Mouse (Mus musculus): ENCODE measurements around the gene Parp1. TPM values are rescaled to one million over a fixed set of nuclear protein-coding genes. Genes with fewer than 3 reads are reported as not detected.
"Not testable (repeated sequence)": the region's sequence is repeated elsewhere in the genome, so short reads cannot be mapped to it uniquely, and the experiment has no call there.

The Parp1 gene
- total RNA-seq, 2 experiments from 2014 or later = 113 to 241 TPM

GRCm38 (mm10) chr1:180611842-180612241, 43.1 kb downstream of the Parp1 start:
- ATAC-seq (replicated peaks; ENCODE audit: low FRiP score, low TSS enrichment, poor library complexity, severe bottlenecking) = not testable (repeated sequence)

- no peak for ATAC-seq (replicated peaks; ENCODE audit: low FRiP score, low TSS enrichment, poor library complexity, severe bottlenecking)
These were observed 48.0 kb downstream of the Parp1 start for GRCm38 (mm10) chr1:180616762-180617161.

- no peak for ATAC-seq (replicated peaks; ENCODE audit: low FRiP score, low TSS enrichment, poor library complexity, severe bottlenecking)
These were observed 53.7 kb downstream of the Parp1 start for GRCm38 (mm10) chr1:180622389-180622788.

GRCm38 (mm10) chr1:180623911-180624310, 55.2 kb downstream of the Parp1 start:
- ATAC-seq (replicated peaks; ENCODE audit: low FRiP score, low TSS enrichment, poor library complexity, severe bottlenecking) = no peak

- ATAC-seq (replicated peaks; ENCODE audit: low FRiP score, low TSS enrichment, poor library complexity, severe bottlenecking) = no peak
These were observed 57.4 kb downstream of the Parp1 start for GRCm38 (mm10) chr1:180626141-180626540.

DNA sequence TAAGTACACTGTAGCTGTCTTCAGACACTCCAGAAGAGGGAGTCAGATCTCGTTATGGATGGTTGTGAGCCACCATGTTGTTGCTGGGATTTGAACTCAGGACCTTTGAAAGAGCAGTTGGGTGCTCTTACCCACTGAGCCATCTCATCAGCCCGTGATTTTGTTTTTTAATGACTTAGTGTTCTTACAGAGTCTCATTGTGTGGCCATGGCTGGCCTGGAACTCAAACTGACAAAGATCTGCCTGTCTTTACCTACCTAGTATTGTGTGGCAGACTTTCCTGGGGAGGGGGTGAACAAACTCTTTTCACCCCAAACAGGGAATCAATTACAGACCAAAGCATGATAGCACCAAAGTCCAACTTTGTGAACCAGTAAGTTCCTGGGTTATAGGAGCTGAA, 69.1 kb downstream of the Parp1 start:
- ATAC-seq (replicated peaks; ENCODE audit: low FRiP score, low TSS enrichment, poor library complexity, severe bottlenecking) = not testable (repeated sequence)

- no peak for ATAC-seq (replicated peaks; ENCODE audit: low FRiP score, low TSS enrichment, poor library complexity, severe bottlenecking)
These were observed 71.0 kb downstream of the Parp1 start for GRCm38 (mm10) chr1:180639416-180640401.

DNA sequence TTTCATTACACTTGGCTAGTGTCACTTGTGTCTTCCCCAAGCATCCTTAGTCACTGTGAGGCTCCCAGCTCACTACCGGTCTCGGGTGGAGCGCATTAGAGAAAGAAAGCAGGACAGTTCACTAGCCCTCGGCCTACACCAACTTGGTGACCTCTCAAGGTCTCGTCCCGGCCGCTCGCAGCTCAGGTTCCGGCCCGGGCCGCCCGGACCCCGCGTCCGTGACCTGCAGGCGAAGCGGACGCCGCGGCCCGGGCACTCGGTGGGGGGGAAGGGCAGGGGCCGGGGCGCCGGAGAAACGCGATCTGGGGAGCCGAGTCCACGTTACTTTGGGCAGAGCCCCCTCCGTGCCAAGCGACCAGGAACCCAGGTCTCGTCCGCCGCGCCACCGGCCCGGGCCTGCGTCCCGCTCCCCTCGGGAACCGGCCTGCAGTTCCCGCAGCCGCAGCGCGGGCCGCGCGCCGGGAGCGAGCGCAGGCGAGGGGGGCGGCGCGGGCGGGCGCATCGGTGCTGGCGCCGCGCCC, 71.9 kb downstream of the Parp1 start:
- peak; percentile 32; the same call in 1 of the 2 replicates for ATAC-seq (replicated peaks; ENCODE audit: low FRiP score, low TSS enrichment, poor library complexity, severe bottlenecking)

DNA sequence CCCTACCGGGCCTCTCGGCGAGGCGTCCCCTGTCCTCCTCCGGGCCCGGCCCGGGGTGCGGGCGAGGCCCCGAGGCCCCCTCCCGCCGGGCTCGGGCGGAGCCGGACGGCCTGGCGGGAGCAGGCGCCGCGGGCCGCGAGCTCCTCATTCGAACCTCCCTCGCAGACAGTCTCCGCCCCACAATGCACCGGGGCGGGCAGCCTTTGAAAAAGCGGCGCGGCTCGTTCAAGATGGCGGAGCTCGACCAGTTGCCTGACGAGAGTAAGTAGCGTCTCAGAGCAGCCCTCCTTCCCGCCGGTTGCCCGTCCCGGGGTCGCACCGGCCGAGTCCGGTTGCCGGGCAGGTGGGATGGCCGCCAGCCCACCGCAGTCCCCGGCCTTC, 72.4 kb downstream of the Parp1 start, which contains the start of gene Lin9:
TSS of gene Lin9 (plus strand) at position 14 of the 381 bp plus-strand sequence.
- ATAC-seq (replicated peaks; ENCODE audit: low FRiP score, low TSS enrichment, poor library complexity, severe bottlenecking) = peak; percentile 77

DNA sequence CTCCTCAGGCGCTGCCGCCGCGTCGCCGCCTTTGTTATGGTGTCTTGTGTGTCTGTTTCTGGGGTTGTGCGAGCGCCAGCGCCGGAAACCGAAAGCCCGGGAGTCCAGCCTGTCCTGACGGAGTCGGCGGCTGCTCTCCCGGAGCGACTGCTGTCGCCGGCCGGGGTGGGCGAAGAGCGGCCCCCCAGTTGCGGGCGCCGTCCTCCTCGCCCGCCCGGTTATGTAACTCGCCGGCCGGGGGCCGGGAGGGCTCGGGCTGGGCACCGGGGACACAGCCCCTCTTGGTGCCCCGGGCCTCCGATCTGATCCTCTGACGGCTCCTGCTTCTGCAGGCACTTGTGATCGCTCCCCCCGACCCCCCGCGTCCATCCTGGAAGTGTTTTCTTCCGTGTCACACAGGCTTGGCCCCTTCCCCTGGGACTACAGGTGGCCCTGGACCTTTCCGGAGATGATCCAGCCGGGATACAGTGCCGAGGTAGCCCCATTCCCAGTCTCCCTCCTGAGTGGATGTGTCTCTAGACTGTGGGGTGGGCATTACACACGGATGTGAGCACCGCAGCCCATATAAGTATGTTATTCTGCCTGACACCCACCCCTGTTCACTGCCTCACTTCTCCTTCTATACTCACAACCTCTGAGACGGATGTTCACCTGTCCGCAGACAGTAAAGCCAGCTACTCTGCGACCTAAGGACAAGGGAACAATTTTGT, 72.9 kb downstream of the Parp1 start:
- ATAC-seq (replicated peaks; ENCODE audit: low FRiP score, low TSS enrichment, poor library complexity, severe bottlenecking) = peak; percentile 35

- no peak for ATAC-seq (replicated peaks; ENCODE audit: low FRiP score, low TSS enrichment, poor library complexity, severe bottlenecking)
These were observed 73.5 kb downstream of the Parp1 start for GRCm38 (mm10) chr1:180642228-180642564.

Other genes starting within 250 kb of the Parp1 start
- gene Itpkb, start 238.4 kb upstream of the Parp1 start, total RNA-seq (2014; fragmentation: Nextera tagmentation) = 11.5 and 12.9 TPM in 2 replicates
- gene Itpkb, start 238.4 kb upstream of the Parp1 start, total RNA-seq (2017) = 6.1 and 6.3 TPM in 2 replicates
- not detected in 2 replicates for gene Stum, start 85.4 kb upstream of the Parp1 start, total RNA-seq (2014; fragmentation: Nextera tagmentation)
- gene Stum, start 85.4 kb upstream of the Parp1 start, total RNA-seq (2017) = not detected in 2 replicates
- gene Lin9, start 72.2 kb downstream of the Parp1 start, total RNA-seq (2014; fragmentation: Nextera tagmentation) = 17.3 and 32.3 TPM in 2 replicates
- 35.8 and 37.8 TPM in 2 replicates for gene Lin9, start 72.2 kb downstream of the Parp1 start, total RNA-seq (2017)
- gene Mixl1, start 128.1 kb downstream of the Parp1 start, total RNA-seq (2014; fragmentation: Nextera tagmentation) = not detected in 2 replicates
- not detected in 2 replicates for gene Mixl1, start 128.1 kb downstream of the Parp1 start, total RNA-seq (2017)
- gene Acbd3, start 157.1 kb downstream of the Parp1 start, total RNA-seq (2014; fragmentation: Nextera tagmentation) = 19.1 and 21.9 TPM in 2 replicates
- 42.7 and 44.4 TPM in 2 replicates for gene Acbd3, start 157.1 kb downstream of the Parp1 start, total RNA-seq (2017)
- 737 and 1,041 TPM in 2 replicates for gene H3f3a, start 245.0 kb downstream of the Parp1 start, total RNA-seq (2014; fragmentation: Nextera tagmentation)
- gene H3f3a, start 245.0 kb downstream of the Parp1 start, total RNA-seq (2017) = 1,518 and 1,745 TPM in 2 replicates

Measured in megakaryocyte-erythroid progenitor cell, adult 5-6 weeks (primary cell).